Mouse (Mus musculus) CH12.LX (cell line): ENCODE data around the gene Bag1. TPM values are rescaled to one million over a fixed set of nuclear protein-coding genes. Genes with fewer than 3 reads are reported as not detected.
A peak's percentile ranks its signal among the peaks of the same experiment; 100 is the strongest.

ENCODE experiments used
- DNase-seq: peaks from one replicate; pipeline ENCODE4 v3.0.0-alpha.2; 2013; ENCODE audit errors: extremely low read depth
- H3K27ac ChIP-seq: 2 replicates; pipeline ENCODE4 v1.5.1; 2012; ENCODE audit warnings: low read depth, mild to moderate bottlenecking, control low read depth, moderate library complexity; ENCODE audit not compliant: insufficient read depth
- H3K27me3 ChIP-seq: replicated peaks from 2 replicates; pipeline ENCODE3; 2012; ENCODE audit warnings: inconsistent platforms
- H3K36me3 ChIP-seq, 2 experiments: replicated peaks in 1 of 2; 2 replicates each; pipeline versions ENCODE3 to v1.6.1; 2012; ENCODE audit warnings: inconsistent platforms in 1 of 2, low read length in 1 of 2, mild to moderate bottlenecking in 1 of 2, mixed read lengths in 1 of 2, moderate library complexity in 1 of 2; ENCODE audit not compliant: control insufficient read depth in 1 of 2, insufficient read depth in 1 of 2
- H3K4me1 ChIP-seq, 2 experiments: 2 replicates each; pipeline ENCODE4 v1.6.1; 2012; ENCODE audit warnings: inconsistent platforms in 1 of 2, moderate library complexity in 1 of 2; ENCODE audit not compliant: insufficient read depth in 2 of 2, control insufficient read depth in 1 of 2
- H3K4me2 ChIP-seq: 2 replicates; pipeline ENCODE4 v1.6.1; 2012; ENCODE audit warnings: low read depth, mild to moderate bottlenecking, control low read depth; ENCODE audit not compliant: poor library complexity, insufficient read depth, severe bottlenecking
- H3K4me3 ChIP-seq, 3 experiments: fragments of 150-350 bp in 1 of 3; sonication (generic) in 1 of 3; replicated peaks in 1 of 3; 2 replicates each; pipeline versions ENCODE3 to v1.5.1; 2011 to 2012; ENCODE audit warnings: low read depth in 2 of 3, low read length in 2 of 3, mild to moderate bottlenecking in 2 of 3, moderate library complexity in 2 of 3, control low read depth in 1 of 3, improper control_type of control experiment in 1 of 3, inconsistent platforms in 1 of 3, mixed read lengths in 1 of 3; ENCODE audit not compliant: poor library complexity in 1 of 3
- H3K79me2 ChIP-seq: replicated peaks from 2 replicates; pipeline ENCODE4 v1.6.1; 2012; ENCODE audit warnings: mild to moderate bottlenecking, moderate library complexity; ENCODE audit not compliant: control insufficient read depth, poor library complexity, insufficient read depth, severe bottlenecking; ENCODE audit errors: extremely low read depth
- H3K9ac ChIP-seq: 2 replicates; pipeline ENCODE4 v1.6.1; 2012; ENCODE audit warnings: low read depth, mild to moderate bottlenecking, control low read depth, moderate library complexity; ENCODE audit not compliant: insufficient read depth
- H3K9me3 ChIP-seq: replicated peaks from 2 replicates; pipeline ENCODE3; 2012; ENCODE audit warnings: low read length, inconsistent platforms, mixed read lengths
- CHD1 ChIP-seq: IDR thresholded peaks from 2 replicates; pipeline ENCODE4 v1.6.1; 2012; ENCODE audit warnings: low read depth, low read length, improper control_type of control experiment, inconsistent platforms
- CHD2 ChIP-seq: IDR thresholded peaks from 2 replicates; pipeline ENCODE4 v1.6.1; 2011; ENCODE audit warnings: low read length, improper control_type of control experiment
- CTCF ChIP-seq, 2 experiments: IDR thresholded peaks in 1 of 2; conservative IDR thresholded peaks in 1 of 2; 2 replicates each; pipeline ENCODE4 v1.5.1; 2011 to 2012; ENCODE audit warnings: low read depth in 2 of 2, low read length in 2 of 2, improper control_type of control experiment in 1 of 2, inconsistent platforms in 1 of 2, mild to moderate bottlenecking in 1 of 2, moderate library complexity in 1 of 2
- EP300 ChIP-seq: IDR thresholded peaks from 2 replicates; pipeline ENCODE4 v1.6.1; 2011; ENCODE audit warnings: low read length, improper control_type of control experiment
- GABPA ChIP-seq: IDR thresholded peaks from 2 replicates; pipeline ENCODE4 v1.6.1; 2012; ENCODE audit warnings: low read depth, low read length, improper control_type of control experiment, inconsistent platforms; ENCODE audit not compliant: insufficient replicate concordance
- HCFC1 ChIP-seq: IDR thresholded peaks from 2 replicates; pipeline ENCODE4 v1.6.1; 2012; ENCODE audit warnings: low read depth, mild to moderate bottlenecking, inconsistent platforms, low read length, improper control_type of control experiment
- IRF4 ChIP-seq: IDR thresholded peaks from 2 replicates; pipeline ENCODE4 v1.6.1; 2014; ENCODE audit warnings: low read depth, mild to moderate bottlenecking, inconsistent platforms, low read length, improper control_type of control experiment
- MAX ChIP-seq: IDR thresholded peaks from 2 replicates; pipeline ENCODE4 v1.6.1; 2011; ENCODE audit warnings: low read length, improper control_type of control experiment
- MEF2A ChIP-seq: IDR thresholded peaks from 2 replicates; pipeline ENCODE4 v1.6.1; 2014; ENCODE audit warnings: low read depth, mild to moderate bottlenecking, inconsistent platforms, low read length, improper control_type of control experiment, borderline replicate concordance
- MYC ChIP-seq: IDR thresholded peaks from 2 replicates; pipeline ENCODE4 v1.6.1; 2011; ENCODE audit warnings: low read depth, mild to moderate bottlenecking, improper control_type of control experiment, low read length
- POLR2AphosphoS2 ChIP-seq: IDR thresholded peaks from 2 replicates; pipeline ENCODE4 v1.6.1; 2011; ENCODE audit warnings: low read depth, low read length, improper control_type of control experiment
- RAD21 ChIP-seq: IDR thresholded peaks from 2 replicates; pipeline ENCODE4 v1.6.1; 2011; ENCODE audit warnings: low read depth, mild to moderate bottlenecking, low read length, improper control_type of control experiment, moderate library complexity
- TBP ChIP-seq: conservative IDR thresholded peaks from 2 replicates; pipeline ENCODE4 v1.6.1; 2011; ENCODE audit warnings: low read depth, low read length, improper control_type of control experiment
- TCF12 ChIP-seq: IDR thresholded peaks from 2 replicates; pipeline ENCODE4 v1.6.1; 2014; ENCODE audit warnings: low read depth, mild to moderate bottlenecking, inconsistent platforms, low read length, improper control_type of control experiment
- UBTF ChIP-seq: IDR thresholded peaks from 2 replicates; pipeline ENCODE4 v1.6.1; 2012; ENCODE audit warnings: low read depth, mild to moderate bottlenecking, inconsistent platforms, low read length, improper control_type of control experiment, moderate library complexity
- USF1 ChIP-seq: IDR thresholded peaks from 2 replicates; pipeline ENCODE4 v1.6.1; 2014; ENCODE audit warnings: low read depth, mild to moderate bottlenecking, inconsistent platforms, low read length, improper control_type of control experiment
- ZC3H11A ChIP-seq: IDR thresholded peaks from 2 replicates; pipeline ENCODE4 v1.6.1; 2012; ENCODE audit warnings: low read depth, mild to moderate bottlenecking, inconsistent platforms, low read length, improper control_type of control experiment
- dilution Hi-C: fragments of 300-500 bp; cut with MboI; formaldehyde crosslinking; loops from 2 replicates; pipeline ENCODE4 v1.14.3; 2020; ENCODE audit warnings: low sequenced_read_pairs; ENCODE audit not compliant: extremely low pct_unique_long_range_greater_than_20kb, extremely low pct_ligation_motif_present
- in situ Hi-C: fragments of 300-500 bp; cut with MboI; formaldehyde crosslinking; loops from 3 replicates; pipeline ENCODE4 v1.14.3; 2019; ENCODE audit warnings: low sequenced_read_pairs, low pct_ligation_motif_present, low pct_unique_long_range_greater_than_20kb, mixed read lengths
- polyA plus RNA-seq: library from polyadenylated mRNA; unstranded; fragments of >175 nt; gene quantifications from 2 replicates; pipeline ENCODE4 v1.2.1, GENCODE M21; 2012; ENCODE audit warnings: low read depth; ENCODE audit not compliant: insufficient read length
- total RNA-seq, 2 experiments: library from RNA; depleted of rRNA; stranded (reverse); fragments of 300-350 nt in 1 of 2; fragments of >200 nt in 1 of 2; gene quantifications; 2 replicates each; pipeline ENCODE4 v1.2.3; 2012 to 2014

Bag1 gene
- total and polyA plus RNA-seq, 3 experiments = 105 to 161 (median 149) TPM

- dilution Hi-C loops = no loop called here
- no peaks in the 10 kb centered on the region for H3K27me3 ChIP-seq
- in situ Hi-C loops = no loop called here
- no peak for TF ChIP-seq CTCF (conservative IDR thresholded peaks at IDR 0.05 in 1 of 2, IDR thresholded peaks at IDR 0.05 in 1 of 2; ENCODE audit: low read depth in 2 of 2, low read length in 2 of 2)
- no peak for TF ChIP-seq MEF2A
- no peak for TF ChIP-seq CHD1
- TF ChIP-seq EP300 = no peak
- TF ChIP-seq MYC = no peak
- TF ChIP-seq UBTF = no peak
- TF ChIP-seq ZC3H11A = no peak
- no peak for TF ChIP-seq TBP
- TF ChIP-seq MAX = no peak
- no peak for TF ChIP-seq POLR2AphosphoS2
- no peak for TF ChIP-seq USF1
- H3K4me2 ChIP-seq = no peak overlapping the region
- peaks cover 54 to 95% of the 10 kb centered on the region in 2 experiments for H3K36me3 ChIP-seq
- H3K27ac ChIP-seq = no peak overlapping the region
- peaks cover 0 to 24% of the 10 kb centered on the region in 2 experiments; a peak in 2 of 4 replicates for H3K4me1 ChIP-seq
- H3K79me2 ChIP-seq = peaks cover 69% of the 10 kb centered on the region
- H3K9ac ChIP-seq = no peak overlapping the region
- H3K4me3 ChIP-seq = no peak overlapping the region
- no peak for DNase-seq
- H3K9me3 ChIP-seq = no peaks in the 10 kb centered on the region
These were observed 31.3 kb upstream of the Bag1 start for GRCm38 (mm10) chr4:40979430-40979829.

- DNase-seq = peak; percentile 21
- dilution Hi-C loops (no loop called here), in situ Hi-C loops (no loop called here)
- Histone ChIP-seq H3K27me3 (no peaks in the 10 kb centered on the region), H3K4me1 (peaks cover 13 to 49% of the 10 kb centered on the region in 2 experiments), H3K27ac (no peak overlapping the region), H3K4me3 (no peak overlapping the region), H3K79me2 (peaks cover 91% of the 10 kb centered on the region), H3K9me3 (no peaks in the 10 kb centered on the region), H3K4me2 (no peak overlapping the region), H3K36me3 (peaks cover 42 to 83% of the 10 kb centered on the region in 2 experiments), H3K9ac (no peak overlapping the region)
- TF ChIP-seq IRF4 (no peak), CHD2 (no peak), GABPA (no peak), HCFC1 (no peak), TCF12 (no peak)
These were observed 28.6 kb upstream of the Bag1 start for GRCm38 (mm10) chr4:40976651-40977050.

- DNase-seq = no peak
- H3K9me3 ChIP-seq = no peaks in the 10 kb centered on the region
- TF ChIP-seq GABPA (no peak), USF1 (no peak), MEF2A (no peak), RAD21 (no peak)
- no peak overlapping the region for H3K9ac ChIP-seq
- H3K27me3 ChIP-seq = no peaks in the 10 kb centered on the region
- peaks cover 88% of the 10 kb centered on the region for H3K79me2 ChIP-seq
- dilution Hi-C loops = no loop called here
- no peak overlapping the region for H3K4me3 ChIP-seq
- in situ Hi-C loops = no loop called here
- H3K4me1 ChIP-seq = peaks cover 13 to 49% of the 10 kb centered on the region in 2 experiments
- H3K4me2 ChIP-seq = no peak overlapping the region
- H3K27ac ChIP-seq = no peak overlapping the region
- peaks cover 33 to 73% of the 10 kb centered on the region in 2 experiments for H3K36me3 ChIP-seq
These were observed 27.6 kb upstream of the Bag1 start for GRCm38 (mm10) chr4:40975678-40976077.
